Mouse (Mus musculus) CH12.LX (cell line): ENCODE results near the gene Dyrk3. TPM values are rescaled to one million over a fixed set of nuclear protein-coding genes. Genes with fewer than 3 reads are reported as not detected.

Experiments used
- DNase-seq: peaks from one replicate; pipeline ENCODE4 v3.0.0-alpha.2; 2013; ENCODE audit errors: extremely low read depth
- H3K27ac ChIP-seq: 2 replicates; pipeline ENCODE4 v1.5.1; 2012; ENCODE audit warnings: low read depth, mild to moderate bottlenecking, control low read depth, moderate library complexity; ENCODE audit not compliant: insufficient read depth
- H3K27me3 ChIP-seq: replicated peaks from 2 replicates; pipeline ENCODE3; 2012; ENCODE audit warnings: inconsistent platforms
- H3K36me3 ChIP-seq, 2 experiments: replicated peaks in 1 of 2; 2 replicates each; pipeline versions ENCODE3 to v1.6.1; 2012; ENCODE audit warnings: inconsistent platforms in 1 of 2, low read length in 1 of 2, mild to moderate bottlenecking in 1 of 2, mixed read lengths in 1 of 2, moderate library complexity in 1 of 2; ENCODE audit not compliant: control insufficient read depth in 1 of 2, insufficient read depth in 1 of 2
- H3K4me1 ChIP-seq, 2 experiments: 2 replicates each; pipeline ENCODE4 v1.6.1; 2012; ENCODE audit warnings: inconsistent platforms in 1 of 2, moderate library complexity in 1 of 2; ENCODE audit not compliant: insufficient read depth in 2 of 2, control insufficient read depth in 1 of 2
- H3K4me2 ChIP-seq: 2 replicates; pipeline ENCODE4 v1.6.1; 2012; ENCODE audit warnings: low read depth, mild to moderate bottlenecking, control low read depth; ENCODE audit not compliant: poor library complexity, insufficient read depth, severe bottlenecking
- H3K4me3 ChIP-seq, 3 experiments: fragments of 150-350 bp in 1 of 3; sonication (generic) in 1 of 3; replicated peaks in 1 of 3; 2 replicates each; pipeline versions ENCODE3 to v1.5.1; 2011 to 2012; ENCODE audit warnings: low read depth in 2 of 3, low read length in 2 of 3, mild to moderate bottlenecking in 2 of 3, moderate library complexity in 2 of 3, control low read depth in 1 of 3, improper control_type of control experiment in 1 of 3, inconsistent platforms in 1 of 3, mixed read lengths in 1 of 3; ENCODE audit not compliant: poor library complexity in 1 of 3
- H3K79me2 ChIP-seq: replicated peaks from 2 replicates; pipeline ENCODE4 v1.6.1; 2012; ENCODE audit warnings: mild to moderate bottlenecking, moderate library complexity; ENCODE audit not compliant: control insufficient read depth, poor library complexity, insufficient read depth, severe bottlenecking; ENCODE audit errors: extremely low read depth
- H3K9ac ChIP-seq: 2 replicates; pipeline ENCODE4 v1.6.1; 2012; ENCODE audit warnings: low read depth, mild to moderate bottlenecking, control low read depth, moderate library complexity; ENCODE audit not compliant: insufficient read depth
- H3K9me3 ChIP-seq: replicated peaks from 2 replicates; pipeline ENCODE3; 2012; ENCODE audit warnings: low read length, inconsistent platforms, mixed read lengths
- BHLHE40 ChIP-seq: IDR thresholded peaks from 2 replicates; pipeline ENCODE4 v1.6.1; 2011; ENCODE audit warnings: mild to moderate bottlenecking, low read depth, low read length, improper control_type of control experiment
- CHD1 ChIP-seq: IDR thresholded peaks from 2 replicates; pipeline ENCODE4 v1.6.1; 2012; ENCODE audit warnings: low read depth, low read length, improper control_type of control experiment, inconsistent platforms
- CHD2 ChIP-seq: IDR thresholded peaks from 2 replicates; pipeline ENCODE4 v1.6.1; 2011; ENCODE audit warnings: low read length, improper control_type of control experiment
- CTCF ChIP-seq, 2 experiments: IDR thresholded peaks in 1 of 2; conservative IDR thresholded peaks in 1 of 2; 2 replicates each; pipeline ENCODE4 v1.5.1; 2011 to 2012; ENCODE audit warnings: low read depth in 2 of 2, low read length in 2 of 2, improper control_type of control experiment in 1 of 2, inconsistent platforms in 1 of 2, mild to moderate bottlenecking in 1 of 2, moderate library complexity in 1 of 2
- E2F4 ChIP-seq: IDR thresholded peaks from 2 replicates; pipeline ENCODE4 v1.6.1; 2011; ENCODE audit warnings: low read depth, low read length, improper control_type of control experiment; ENCODE audit not compliant: insufficient replicate concordance
- ELF1 ChIP-seq: IDR thresholded peaks from 2 replicates; pipeline ENCODE4 v1.6.1; 2014; ENCODE audit warnings: low read depth, mild to moderate bottlenecking, inconsistent platforms, low read length, improper control_type of control experiment
- EP300 ChIP-seq: IDR thresholded peaks from 2 replicates; pipeline ENCODE4 v1.6.1; 2011; ENCODE audit warnings: low read length, improper control_type of control experiment
- ETS1 ChIP-seq: conservative IDR thresholded peaks from 2 replicates; pipeline ENCODE4 v1.6.1; 2012; ENCODE audit warnings: low read depth, mild to moderate bottlenecking, inconsistent platforms, low read length, improper control_type of control experiment, moderate library complexity
- GABPA ChIP-seq: IDR thresholded peaks from 2 replicates; pipeline ENCODE4 v1.6.1; 2012; ENCODE audit warnings: low read depth, low read length, improper control_type of control experiment, inconsistent platforms; ENCODE audit not compliant: insufficient replicate concordance
- HCFC1 ChIP-seq: IDR thresholded peaks from 2 replicates; pipeline ENCODE4 v1.6.1; 2012; ENCODE audit warnings: low read depth, mild to moderate bottlenecking, inconsistent platforms, low read length, improper control_type of control experiment
- IRF4 ChIP-seq: IDR thresholded peaks from 2 replicates; pipeline ENCODE4 v1.6.1; 2014; ENCODE audit warnings: low read depth, mild to moderate bottlenecking, inconsistent platforms, low read length, improper control_type of control experiment
- JUN ChIP-seq: IDR thresholded peaks from 2 replicates; pipeline ENCODE4 v1.6.1; 2011; ENCODE audit warnings: low read depth, mild to moderate bottlenecking, low read length, improper control_type of control experiment, moderate library complexity; ENCODE audit not compliant: insufficient read depth
- JUND ChIP-seq: conservative IDR thresholded peaks from 2 replicates; pipeline ENCODE4 v1.6.1; 2011; ENCODE audit warnings: low read depth, low read length, improper control_type of control experiment
- KAT2A ChIP-seq: IDR thresholded peaks from 2 replicates; pipeline ENCODE4 v1.6.1; 2012; ENCODE audit warnings: low read length, improper control_type of control experiment, inconsistent platforms; ENCODE audit not compliant: insufficient replicate concordance
- MAFK ChIP-seq: IDR thresholded peaks from 2 replicates; pipeline ENCODE4 v1.6.1; 2011; ENCODE audit warnings: low read length, improper control_type of control experiment; ENCODE audit not compliant: insufficient replicate concordance
- MAX ChIP-seq: IDR thresholded peaks from 2 replicates; pipeline ENCODE4 v1.6.1; 2011; ENCODE audit warnings: low read length, improper control_type of control experiment
- MAZ ChIP-seq: IDR thresholded peaks from 2 replicates; pipeline ENCODE4 v1.6.1; 2012; ENCODE audit warnings: low read depth, mild to moderate bottlenecking, inconsistent platforms, low read length, improper control_type of control experiment, moderate library complexity
- MEF2A ChIP-seq: IDR thresholded peaks from 2 replicates; pipeline ENCODE4 v1.6.1; 2014; ENCODE audit warnings: low read depth, mild to moderate bottlenecking, inconsistent platforms, low read length, improper control_type of control experiment, borderline replicate concordance
- MXI1 ChIP-seq: IDR thresholded peaks from 2 replicates; pipeline ENCODE4 v1.6.1; 2011; ENCODE audit warnings: mild to moderate bottlenecking, low read depth, low read length, improper control_type of control experiment
- MYC ChIP-seq: IDR thresholded peaks from 2 replicates; pipeline ENCODE4 v1.6.1; 2011; ENCODE audit warnings: low read depth, mild to moderate bottlenecking, improper control_type of control experiment, low read length
- NELFE ChIP-seq: IDR thresholded peaks from 2 replicates; pipeline ENCODE4 v1.6.1; 2011; ENCODE audit warnings: low read depth, low read length, improper control_type of control experiment
- NRF1 ChIP-seq: IDR thresholded peaks from 2 replicates; pipeline ENCODE4 v1.6.1; 2014; ENCODE audit warnings: low read depth, mild to moderate bottlenecking, inconsistent platforms, low read length, improper control_type of control experiment, moderate library complexity
- PAX5 ChIP-seq: IDR thresholded peaks from 2 replicates; pipeline ENCODE4 v1.6.1; 2012; ENCODE audit warnings: low read length, inconsistent platforms, mixed read lengths
- POLR2A ChIP-seq: IDR thresholded peaks from 2 replicates; pipeline ENCODE4 v1.6.1; 2011; ENCODE audit warnings: low read depth, mild to moderate bottlenecking, improper control_type of control experiment, low read length
- POLR2AphosphoS2 ChIP-seq: IDR thresholded peaks from 2 replicates; pipeline ENCODE4 v1.6.1; 2011; ENCODE audit warnings: low read depth, low read length, improper control_type of control experiment
- RAD21 ChIP-seq: IDR thresholded peaks from 2 replicates; pipeline ENCODE4 v1.6.1; 2011; ENCODE audit warnings: low read depth, mild to moderate bottlenecking, low read length, improper control_type of control experiment, moderate library complexity
- RCOR1 ChIP-seq: conservative IDR thresholded peaks from 2 replicates; pipeline ENCODE4 v1.6.1; 2012; ENCODE audit warnings: low read depth, mild to moderate bottlenecking, inconsistent platforms, low read length, improper control_type of control experiment
- SIN3A ChIP-seq: IDR thresholded peaks from 2 replicates; pipeline ENCODE4 v1.6.1; 2012; ENCODE audit warnings: low read length, improper control_type of control experiment, inconsistent platforms
- SMC3 ChIP-seq: IDR thresholded peaks from 2 replicates; pipeline ENCODE4 v1.6.1; 2011; ENCODE audit warnings: low read depth, low read length, improper control_type of control experiment
- TBP ChIP-seq: conservative IDR thresholded peaks from 2 replicates; pipeline ENCODE4 v1.6.1; 2011; ENCODE audit warnings: low read depth, low read length, improper control_type of control experiment
- TCF12 ChIP-seq: IDR thresholded peaks from 2 replicates; pipeline ENCODE4 v1.6.1; 2014; ENCODE audit warnings: low read depth, mild to moderate bottlenecking, inconsistent platforms, low read length, improper control_type of control experiment
- UBTF ChIP-seq: IDR thresholded peaks from 2 replicates; pipeline ENCODE4 v1.6.1; 2012; ENCODE audit warnings: low read depth, mild to moderate bottlenecking, inconsistent platforms, low read length, improper control_type of control experiment, moderate library complexity
- USF1 ChIP-seq: IDR thresholded peaks from 2 replicates; pipeline ENCODE4 v1.6.1; 2014; ENCODE audit warnings: low read depth, mild to moderate bottlenecking, inconsistent platforms, low read length, improper control_type of control experiment
- USF2 ChIP-seq: conservative IDR thresholded peaks from 2 replicates; pipeline ENCODE4 v1.6.1; 2011; ENCODE audit warnings: low read depth, low read length, improper control_type of control experiment
- ZC3H11A ChIP-seq: IDR thresholded peaks from 2 replicates; pipeline ENCODE4 v1.6.1; 2012; ENCODE audit warnings: low read depth, mild to moderate bottlenecking, inconsistent platforms, low read length, improper control_type of control experiment
- ZKSCAN1 ChIP-seq: IDR thresholded peaks from 2 replicates; pipeline ENCODE4 v1.6.1; 2012; ENCODE audit warnings: low read depth, inconsistent platforms, low read length, improper control_type of control experiment, borderline replicate concordance
- ZMIZ1 ChIP-seq: IDR thresholded peaks from 2 replicates; pipeline ENCODE4 v1.6.1; 2012; ENCODE audit warnings: low read depth, mild to moderate bottlenecking, inconsistent platforms, low read length, improper control_type of control experiment
- ZNF384 ChIP-seq: IDR thresholded peaks from 2 replicates; pipeline ENCODE4 v1.6.1; 2012; ENCODE audit warnings: low read depth, low read length, improper control_type of control experiment, inconsistent platforms
- dilution Hi-C: fragments of 300-500 bp; cut with MboI; formaldehyde crosslinking; loops from 2 replicates; pipeline ENCODE4 v1.14.3; 2020; ENCODE audit warnings: low sequenced_read_pairs; ENCODE audit not compliant: extremely low pct_unique_long_range_greater_than_20kb, extremely low pct_ligation_motif_present
- in situ Hi-C: fragments of 300-500 bp; cut with MboI; formaldehyde crosslinking; loops from 3 replicates; pipeline ENCODE4 v1.14.3; 2019; ENCODE audit warnings: low sequenced_read_pairs, low pct_ligation_motif_present, low pct_unique_long_range_greater_than_20kb, mixed read lengths
- polyA plus RNA-seq: library from polyadenylated mRNA; unstranded; fragments of >175 nt; gene quantifications from 2 replicates; pipeline ENCODE4 v1.2.1, GENCODE M21; 2012; ENCODE audit warnings: low read depth; ENCODE audit not compliant: insufficient read length
- total RNA-seq, 2 experiments: library from RNA; depleted of rRNA; stranded (reverse); fragments of 300-350 nt in 1 of 2; fragments of >200 nt in 1 of 2; gene quantifications; 2 replicates each; pipeline ENCODE4 v1.2.3; 2012 to 2014

Gene Dyrk3
- total and polyA plus RNA-seq, 3 experiments: 6.4 to 10.1 (median 8.2) TPM

GRCm38 (mm10) chr1:131184253-131184955 lies 46.3 kb upstream of the Dyrk3 start:
- DNase-seq: peak; percentile 61
- Histone ChIP-seq H3K36me3 (peaks cover 35 to 79% of the 10 kb centered on the region in 2 experiments), H3K27ac (no peak overlapping the region), H3K4me1 (peaks cover 15 to 69% of the 10 kb centered on the region in 2 experiments), H3K4me2 (no peak overlapping the region), H3K9me3 (no peaks in the 10 kb centered on the region), H3K27me3 (no peaks in the 10 kb centered on the region), H3K79me2 (no peaks in the 10 kb centered on the region), H3K4me3 (no peak overlapping the region), H3K9ac (no peak overlapping the region)
- TF ChIP-seq USF2 (no peak), TBP (no peak), CHD1 (no peak), POLR2AphosphoS2 (no peak), BHLHE40 (0 out of 2 replicates have a peak, but pooled peaks have one; percentile 7), ZKSCAN1 (no peak), MAX (no peak), SMC3 (no peak), NELFE (no peak), JUN (no peak), MAFK (no peak), ZMIZ1 (no peak), SIN3A (peak; percentile 66; the same call in 1 of the 2 replicates), RAD21 (no peak), USF1 (no peak), ETS1 (peak; percentile 83), RCOR1 (no peak), MXI1 (no peak), IRF4 (0 out of 2 replicates have a peak, but pooled peaks have one; percentile 27), HCFC1 (no peak), MYC (no peak), MAZ (no peak), CTCF (conservative IDR thresholded peaks at IDR 0.05 in 1 of 2, IDR thresholded peaks at IDR 0.05 in 1 of 2; ENCODE audit: low read depth in 2 of 2, low read length in 2 of 2) (no peak), PAX5 (no peak), TCF12 (no peak), CHD2 (no peak), UBTF (no peak), EP300 (peak; percentile 62; the same call in 1 of the 2 replicates), E2F4 (no peak), GABPA (no peak), JUND (no peak), ELF1 (peak; percentile 31; the same call in 1 of the 2 replicates), ZNF384 (peak; percentile 50), NRF1 (no peak), MEF2A (no peak), KAT2A (no peak), POLR2A (no peak), ZC3H11A (no peak)
- in situ Hi-C loops (loop anchor here (5.0 kb wide), 2 partner anchors 33 to 73 kb away; no protein-coding TSS in a partner anchor), dilution Hi-C loops (no loop called here)
